Mouse (Mus musculus) megakaryocyte progenitor cell, adult 5-6 weeks (primary cell): ENCODE data around the gene Arih1. TPM values are rescaled to one million over a fixed set of nuclear protein-coding genes. Genes with fewer than 3 reads are reported as not detected.

Experiments
- ATAC-seq: replicated peaks from 2 replicates; pipeline ENCODE4 v1.8.0; 2016; ENCODE audit warnings: mild to moderate bottlenecking, moderate TSS enrichment, inconsistent platforms; ENCODE audit not compliant: poor library complexity
- total RNA-seq, 2 experiments: library from RNA; stranded (forward) in 1 of 2; stranded (reverse) in 1 of 2; fragments of 157-497, 149-512 nt in 1 of 2; fragments of 200-1000 nt in 1 of 2; gene quantifications; 2 replicates each; pipeline versions ENCODE4 v1.2.3 to v1.2.4; 2015 to 2017

Arih1 gene
- total RNA-seq, 2 experiments from 2014 or later, result 87.9 to 102 TPM

DNA sequence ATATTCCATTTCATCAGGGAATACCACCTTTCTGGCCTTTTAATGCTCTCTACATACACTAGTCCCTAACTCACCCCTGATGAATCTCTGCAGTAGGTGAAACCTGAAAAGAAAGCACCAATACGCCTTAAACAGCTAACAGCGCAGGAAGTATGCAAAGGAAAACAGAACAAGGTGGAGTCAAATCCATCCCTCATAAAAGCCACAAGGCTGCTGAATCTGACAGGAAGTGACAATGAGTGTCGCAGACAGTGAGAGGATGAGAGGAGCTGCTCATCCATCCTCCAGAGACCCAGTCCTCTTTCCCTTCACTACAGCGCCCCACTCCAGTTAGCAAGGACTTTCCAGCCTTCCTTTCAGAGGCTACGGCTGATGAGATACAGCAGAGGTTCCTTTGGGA is 148.0 kb downstream of the Arih1 start:
- no peak for ATAC-seq

Other genes with a start within 250 kb of the Arih1 start
- gene Adpgk, start 195.1 kb downstream of the Arih1 start, total RNA-seq (2015), result 86.5 and 87.4 TPM in 2 replicates
- 54.3 and 57.9 TPM in 2 replicates for gene Adpgk, start 195.1 kb downstream of the Arih1 start, total RNA-seq (2017)
- 3.5 and 8.7 TPM in 2 replicates for gene Bbs4, start 133.1 kb downstream of the Arih1 start, total RNA-seq (2015)
- 7.6 and 9.7 TPM in 2 replicates for gene Bbs4, start 133.1 kb downstream of the Arih1 start, total RNA-seq (2017)
- gene Hexa, start 52.9 kb upstream of the Arih1 start, total RNA-seq (2015), result 98.6 and 103 TPM in 2 replicates
- gene Hexa, start 52.9 kb upstream of the Arih1 start, total RNA-seq (2017), result 168 and 210 TPM in 2 replicates
- 0.17 TPM in 1 of 2 replicates, not detected in the other for gene Tmem202, start 53.2 kb upstream of the Arih1 start, total RNA-seq (2015)
- not detected in 2 replicates for gene Tmem202, start 53.2 kb upstream of the Arih1 start, total RNA-seq (2017)
- gene Celf6, start 91.3 kb upstream of the Arih1 start, total RNA-seq (2015), result not detected in 2 replicates
- gene Celf6, start 91.3 kb upstream of the Arih1 start, total RNA-seq (2017), result not detected in 2 replicates
- gene Parp6, start 130.7 kb upstream of the Arih1 start, total RNA-seq (2015), result 37.6 and 52.4 TPM in 2 replicates
- 15.7 and 24.5 TPM in 2 replicates for gene Parp6, start 130.7 kb upstream of the Arih1 start, total RNA-seq (2017)
- gene Pkm, start 169.8 kb upstream of the Arih1 start, total RNA-seq (2015), result 151 and 190 TPM in 2 replicates
- 900 and 914 TPM in 2 replicates for gene Pkm, start 169.8 kb upstream of the Arih1 start, total RNA-seq (2017)
- gene Gramd2, start 193.5 kb upstream of the Arih1 start, total RNA-seq (2015), result 0.02 TPM in 1 of 2 replicates, not detected in the other
- 0.14 TPM in 1 of 2 replicates, not detected in the other for gene Gramd2, start 193.5 kb upstream of the Arih1 start, total RNA-seq (2017)